Comparison of ENCODE assay signal across 8 mouse cellular contexts in genomic region chr17:48467395-48468231, GRCm38 (mm10). TPM values are rescaled to one million over a fixed set of nuclear protein-coding genes. Genes with fewer than 3 reads are reported as not detected.
A peak's percentile ranks its signal among the peaks of the same experiment; 100 is the strongest.
DNase-seq lines count a peak whose midpoint lies in the region; ATAC-seq lines count a peak whose summit lies in the region.

No protein-coding gene starts in this region.

- no peaks in the 10 kb centered on the region for H3K9me3 ChIP-seq in hindbrain, embryonic 12.5 days (replicated peaks)

- no peak overlapping the region for H3K9ac ChIP-seq in hindbrain, embryonic 12.5 days

- ATAC-seq in hindbrain, embryonic 12.5 days (ENCODE audit: low FRiP score) = peak; percentile 77

- no peaks in the 10 kb centered on the region for H3K4me1 ChIP-seq in hindbrain, embryonic 12.5 days

- peak overlapping the region; percentile 35 for H3K4me2 ChIP-seq in hindbrain, embryonic 12.5 days (replicated peaks)

- H3K27ac ChIP-seq in hindbrain, embryonic 12.5 days = no peak overlapping the region; the same call in 1 of the 2 replicates

- peak; percentile 78 for DNase-seq in Muller cell, postnatal 12 days (ENCODE audit: inconsistent ontology term)
- DNase-seq in cerebellum, adult 9-11 months = peak; percentile 81
- DNase-seq in frontal cortex, postnatal 10 days (ENCODE audit: low spot score in 2 of 2) = peak; percentile 62 to 82
- peak; percentile 85 to 88 for DNase-seq in layer of hippocampus, postnatal 14 days (ENCODE audit: low spot score in 2 of 2)
- peak; percentile 89 for DNase-seq in lung, postnatal 10 days
- DNase-seq in retina, adult 2 months (ENCODE audit: low read depth, low spot score) = peak; percentile 62
- DNase-seq in thymus, postnatal 25 days = peak; percentile 83

- H3K27me3 ChIP-seq in hindbrain, embryonic 12.5 days = peaks cover 16% of the 10 kb centered on the region

- WGBS in hindbrain, embryonic 12.5 days = 8% methylated on average over 22 of the region's 22 CpGs

- no peaks in the 10 kb centered on the region for H3K36me3 ChIP-seq in hindbrain, embryonic 12.5 days

- H3K4me3 ChIP-seq in hindbrain, embryonic 12.5 days = peak overlapping the region; percentile 17

RNA-seq across cellular contexts. Expression of gene Unc5cl, which starts 12.9 kb away (rescaled TPM):
- polyA plus RNA-seq in hindbrain, embryonic 12.5 days (2016; fragmentation: Nextera tagmentation; extraction: Ambion mirVana) = 0.26 and 0.49 TPM in 2 replicates
- total RNA-seq in layer of hippocampus, postnatal 14 days (2021) = 1 to 10 TPM in 1 of 2 experiments, under 1 TPM in 1; 0.36 to 1.0 TPM

RNA-seq across cellular contexts. Expression of gene Tspo2, which starts 16.3 kb away (rescaled TPM):
- 1.9 and 2.5 TPM in 2 replicates for polyA plus RNA-seq in hindbrain, embryonic 12.5 days (2016; fragmentation: Nextera tagmentation; extraction: Ambion mirVana)
- total RNA-seq in layer of hippocampus, postnatal 14 days (2021) = under 1 TPM in 1 of 2 experiments, not detected in 1; 0.79 TPM

RNA-seq across cellular contexts. Expression of gene Apobec2, which starts 34.9 kb away (rescaled TPM):
- 2.1 and 5.3 TPM in 2 replicates for polyA plus RNA-seq in hindbrain, embryonic 12.5 days (2016; fragmentation: Nextera tagmentation; extraction: Ambion mirVana)
- total RNA-seq in layer of hippocampus, postnatal 14 days (2021) = under 1 TPM; 0.30 to 0.45 TPM

RNA-seq across cellular contexts. Expression of gene Oard1, which starts 57.8 kb away (rescaled TPM):
- 52.4 and 61.5 TPM in 2 replicates for polyA plus RNA-seq in hindbrain, embryonic 12.5 days (2016; fragmentation: Nextera tagmentation; extraction: Ambion mirVana)
- total RNA-seq in layer of hippocampus, postnatal 14 days (2021) = 10 to 100 TPM; 10.7 to 11.2 TPM

RNA-seq across cellular contexts. Expression of gene Nfya, which starts 57.9 kb away (rescaled TPM):
- polyA plus RNA-seq in hindbrain, embryonic 12.5 days (2016; fragmentation: Nextera tagmentation; extraction: Ambion mirVana) = 16.7 and 18.6 TPM in 2 replicates
- total RNA-seq in layer of hippocampus, postnatal 14 days (2021) = 10 to 100 TPM; 30.3 to 42.0 TPM
